Mouse (Mus musculus): ENCODE data around the gene Fkbp10.
A peak's percentile ranks its signal among the peaks of the same experiment; 100 is the strongest.

Fkbp10 gene

GRCm38 (mm10) chr11:100471352-100472196 is 56.1 kb downstream of the Fkbp10 start:
- DNase-seq (ENCODE audit: low spot score in 2 of 2): peak; percentile 21

DNA sequence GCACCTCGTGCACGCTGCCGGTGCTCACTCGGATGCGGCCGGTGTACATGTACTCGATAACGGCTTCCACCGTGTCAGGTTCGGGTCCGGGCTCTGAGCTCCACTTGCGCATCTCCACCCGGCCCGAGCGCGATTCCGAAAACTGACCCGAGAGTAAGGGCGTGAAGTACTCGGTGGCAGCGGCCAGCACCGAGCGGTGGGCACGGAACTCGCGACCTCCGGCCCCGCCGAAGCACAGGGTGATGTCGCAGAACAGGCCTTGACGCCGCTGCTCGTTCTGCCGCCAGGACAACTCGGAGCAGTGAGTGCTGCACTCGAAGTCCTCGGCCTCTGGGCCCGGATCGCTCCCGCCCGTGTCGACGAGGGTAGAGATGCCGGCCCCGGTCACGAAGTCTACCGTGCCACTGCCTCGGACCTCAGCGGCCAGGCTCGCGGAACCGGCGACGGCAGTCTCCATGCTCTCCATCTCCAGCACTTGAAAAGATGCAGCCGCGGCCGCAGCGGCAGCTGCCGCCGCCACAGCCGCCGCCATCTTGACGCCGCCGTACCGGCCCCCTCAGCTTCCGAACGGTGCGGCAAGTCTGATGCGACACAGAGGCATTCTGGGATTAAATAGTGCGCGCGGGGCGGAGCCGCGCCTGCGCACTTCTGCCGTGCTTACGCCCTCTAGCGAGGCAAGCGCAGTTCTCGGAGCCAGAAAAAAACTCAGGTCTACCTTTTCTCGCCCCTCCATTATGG is 56.9 kb downstream of the Fkbp10 start, which contains the start of gene Klhl11:
Gene Klhl11 (minus strand): TSS at position 545 of the 738 bp plus-strand sequence.
- DNase-seq (ENCODE audit: low spot score in 2 of 2): peak; percentile 91 to 92

- DNase-seq (ENCODE audit: low spot score in 2 of 2): no peak
Measured at GRCm38 (mm10) chr11:100472935-100473295, 57.4 kb downstream of the Fkbp10 start.

All from right cerebral cortex, adult 2 months (tissue).